ENCODE assay signal across 13 mouse cellular contexts in the genomic region with DNA sequence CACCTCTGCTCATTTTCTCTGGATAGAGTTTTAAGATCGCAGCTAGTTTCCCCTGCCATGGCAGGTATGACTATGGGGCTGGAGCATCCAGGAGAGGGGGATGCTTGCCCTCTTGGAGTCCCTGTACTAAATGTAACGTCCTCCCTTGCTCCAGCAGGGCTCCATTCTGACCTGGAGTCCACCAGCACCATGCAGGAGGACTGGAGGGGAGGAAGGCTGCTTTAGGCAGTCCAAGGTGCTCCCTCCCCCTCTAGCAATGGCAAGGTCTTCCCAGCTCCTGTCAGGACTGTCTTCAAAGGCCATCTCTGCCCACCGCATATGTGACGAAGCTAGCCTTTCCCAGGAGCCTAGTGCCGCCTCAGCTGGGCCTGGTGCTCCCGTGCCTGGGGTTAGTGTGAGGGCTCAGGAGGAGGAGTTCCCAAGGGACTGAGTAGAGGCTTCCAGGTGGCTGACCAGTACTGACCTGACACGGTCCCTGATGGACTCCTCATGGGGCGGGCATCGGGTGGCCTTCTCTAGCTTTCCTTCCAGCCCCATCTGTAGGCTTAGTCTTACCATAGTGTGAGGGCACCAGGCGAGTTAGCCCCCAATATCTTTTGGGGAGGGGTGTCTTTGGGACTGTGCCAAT. TPM values are rescaled to one million over a fixed set of nuclear protein-coding genes. Genes with fewer than 3 reads are reported as not detected.
DNase-seq lines count a peak whose midpoint lies in the region; ATAC-seq and TF ChIP-seq lines count a peak whose summit lies in the region.
"Had no signal": no experiment of that assay in that cellular context is flagged by ENCODE, and none has a peak within 500 bp of the region (broad histone marks: within the 10 kb centered on the region; RNA-seq: fewer than 3 reads in every experiment).

No protein-coding gene starts in this region.

- no peaks in the 10 kb centered on the region; the same call in 1 of the 2 replicates for H3K4me1 ChIP-seq in liver, embryonic 13.5 days (replicated peaks)
- peaks cover 7% of the 10 kb centered on the region; the same call in 1 of the 2 replicates for H3K4me1 ChIP-seq in liver, postnatal 0 days (ENCODE audit: insufficient read depth)
- no peaks in the 10 kb centered on the region for H3K4me1 ChIP-seq in hindbrain, embryonic 16.5 days (ENCODE audit: control insufficient read depth, insufficient read depth, low read depth, low read length)
- H3K4me1 ChIP-seq: limb, embryonic 15.5 days had no signal

- DNase-seq in cerebellum, adult 8-10 months = peak; percentile 11
- DNase-seq in cerebellum, adult 18-20 months = no peak
- DNase-seq in heart, postnatal 4 days = peak; percentile 3
- DNase-seq in heart, postnatal 14 days = no peak
- no peak for DNase-seq in liver, embryonic 13.5 days
- no peak for DNase-seq in liver, postnatal 0 days
- DNase-seq: layer of hippocampus, postnatal 36 days; right cerebral cortex, postnatal 14 days had no signal

- no peaks in the 10 kb centered on the region for H3K9me3 ChIP-seq in liver, embryonic 13.5 days (replicated peaks)
- no peaks in the 10 kb centered on the region for H3K9me3 ChIP-seq in liver, postnatal 0 days (ENCODE audit: low read length)
- no peaks in the 10 kb centered on the region for H3K9me3 ChIP-seq in hindbrain, embryonic 16.5 days (ENCODE audit: control insufficient read depth, low read length)
- H3K9me3 ChIP-seq: limb, embryonic 15.5 days had no signal

- no peak for TF ChIP-seq CTCF in liver, postnatal 0 days (IDR thresholded peaks at IDR 0.05; ENCODE audit: low read depth)

- 65% methylated on average over 10 of the region's 10 CpGs for WGBS in liver, embryonic 13.5 days (ENCODE audit: insufficient replicate concordance)
- WGBS in liver, postnatal 0 days (ENCODE audit: insufficient replicate concordance) = 79% methylated on average over 10 of the region's 10 CpGs
- WGBS in hindbrain, embryonic 16.5 days = 70% methylated on average over 10 of the region's 10 CpGs

- H3K9ac ChIP-seq in liver, embryonic 13.5 days = no peak overlapping the region
- H3K9ac ChIP-seq in liver, postnatal 0 days (replicated peaks) = no peak overlapping the region
- H3K9ac ChIP-seq in hindbrain, embryonic 16.5 days (ENCODE audit: low read depth, low read length) = no peak overlapping the region
- H3K9ac ChIP-seq: limb, embryonic 15.5 days had no signal

- intact Hi-C loops in heart, postnatal 14 days (cut with DNase I) = no loop called here

- no peak overlapping the region for H3K4me2 ChIP-seq in liver, embryonic 13.5 days
- H3K4me2 ChIP-seq in liver, postnatal 0 days (ENCODE audit: low read depth, low read length) = no peak overlapping the region
- no peak overlapping the region for H3K4me2 ChIP-seq in hindbrain, embryonic 16.5 days (ENCODE audit: low read length)
- H3K4me2 ChIP-seq: limb, embryonic 15.5 days had no signal

- peaks cover 33% of the 10 kb centered on the region for H3K36me3 ChIP-seq in liver, embryonic 13.5 days
- H3K36me3 ChIP-seq in liver, postnatal 0 days (replicated peaks; ENCODE audit: insufficient read depth, low read length) = peaks cover 23% of the 10 kb centered on the region
- peaks cover 11% of the 10 kb centered on the region; the same call in 1 of the 2 replicates for H3K36me3 ChIP-seq in hindbrain, embryonic 16.5 days (ENCODE audit: control insufficient read depth, insufficient read depth, low read length)

- no peak overlapping the region for H3K27ac ChIP-seq in liver, embryonic 13.5 days
- H3K27ac ChIP-seq in liver, postnatal 0 days (ENCODE audit: low read depth) = no peak overlapping the region
- no peak overlapping the region for H3K27ac ChIP-seq in hindbrain, embryonic 16.5 days (ENCODE audit: low read depth, low read length)
- H3K27ac ChIP-seq: limb, embryonic 15.5 days had no signal

- ATAC-seq in liver, embryonic 13.5 days (ENCODE audit: low read depth) = peak; percentile 37; the same call in 1 of the 2 replicates
- no peak for ATAC-seq in liver, postnatal 0 days
- ATAC-seq in hindbrain, embryonic 16.5 days = peak; percentile 45
- ATAC-seq in granulocyte monocyte progenitor cell, adult 5-6 weeks (replicated peaks; ENCODE audit: poor library complexity, severe bottlenecking) = no peak

- H3K4me3 ChIP-seq in liver, embryonic 13.5 days (replicated peaks) = no peak overlapping the region
- no peak overlapping the region for H3K4me3 ChIP-seq in liver, postnatal 0 days (ENCODE audit: low read depth, low read length)
- no peak overlapping the region for H3K4me3 ChIP-seq in hindbrain, embryonic 16.5 days (ENCODE audit: low read length)
- H3K4me3 ChIP-seq: erythroblast, embryonic 14.5 days; limb, embryonic 15.5 days had no signal

- H3K27me3 ChIP-seq in liver, embryonic 13.5 days = no peaks in the 10 kb centered on the region
- no peaks in the 10 kb centered on the region for H3K27me3 ChIP-seq in liver, postnatal 0 days (ENCODE audit: insufficient read depth, low read length)
- H3K27me3 ChIP-seq in hindbrain, embryonic 16.5 days (replicated peaks; ENCODE audit: control insufficient read depth, insufficient read depth, low read length) = no peaks in the 10 kb centered on the region
- H3K27me3 ChIP-seq: limb, embryonic 15.5 days had no signal

- TF ChIP-seq EP300 in liver, postnatal 0 days (IDR thresholded peaks at IDR 0.05; ENCODE audit: low read depth) = no peak

RNA-seq across cellular contexts. Expression of a gene that starts 44.2 kb away (rescaled TPM):
- total RNA-seq in heart, postnatal 4 days (2021) = under 1 TPM in 1 of 2 experiments, not detected in 1; 0.29 TPM
- under 1 TPM; 0.55 to 0.76 TPM for total RNA-seq in heart, postnatal 14 days (2021)
- polyA plus RNA-seq in liver, embryonic 13.5 days (2015; fragmentation: Nextera tagmentation; extraction: Ambion mirVana) = 0.45 and 0.60 TPM in 2 replicates
- 0.40 and 0.73 TPM in 2 replicates for polyA plus RNA-seq in liver, postnatal 0 days (2015; fragmentation: Nextera tagmentation; extraction: Ambion mirVana)
- polyA plus RNA-seq in hindbrain, embryonic 16.5 days (2015; fragmentation: Nextera tagmentation; extraction: Ambion mirVana) = 3.4 and 3.9 TPM in 2 replicates
- not detected in 2 replicates for total RNA-seq in granulocyte monocyte progenitor cell, adult 5-6 weeks (2014; fragmentation: Nextera tagmentation)
- total RNA-seq in granulocyte monocyte progenitor cell, adult 5-6 weeks (2017) = 1.4 and 3.3 TPM in 2 replicates
- total RNA-seq: common myeloid progenitor, adult 5-6 weeks had no signal
- polyA plus RNA-seq: erythroblast, embryonic 14.5 days had no signal

Comparison
In these comparisons a context has a peak if more than half of its experiments do, and no peak if none do; other contexts are left out.
1. DNase-seq: peak in cerebellum, adult 8-10 months (single experiment) and heart, postnatal 4 days (single experiment); none in cerebellum, adult 18-20 months (0 of 2), heart, postnatal 14 days (0 of 2), liver, embryonic 13.5 days (single experiment) and liver, postnatal 0 days (single experiment).
2. ATAC-seq: peak in liver, embryonic 13.5 days (single experiment) and hindbrain, embryonic 16.5 days (single experiment); none in liver, postnatal 0 days (single experiment) and granulocyte monocyte progenitor cell, adult 5-6 weeks (single experiment).